Mouse (Mus musculus): ENCODE measurements around the gene Pih1d1. TPM values are rescaled to one million over a fixed set of nuclear protein-coding genes. Genes with fewer than 3 reads are reported as not detected.

Pih1d1 gene
- polyA plus RNA-seq, 1 experiment from 2014 or later, result 86.2 TPM

MicroRNA genes within 50 kb of the gene (microRNA counts, 519-probe panel; counts per million panel counts)
- 2,761 counts per million, percentile 12 among the panel's probes with 10 or more counts for microRNA mmu-miR-150

Small RNAs within 50 kb of the gene (microRNA-seq; reads per million reads assigned to microRNA genes)
- gene Mir150 (10.8 reads per million, percentile 25 among the genes with 10 or more reads in this experiment), gene Mir5121 (9.7 reads per million, percentile 23 among the genes with 10 or more reads in this experiment), gene Mir7055 (not detected)

Other genes starting within 250 kb of the Pih1d1 start
- 74.5 and 77.2 TPM in 2 replicates for gene Ap2a1, start 224.8 kb upstream of the Pih1d1 start, polyA plus RNA-seq (2016; fragmentation: Nextera tagmentation; extraction: Ambion mirVana)
- 0.19 TPM in 1 of 2 replicates, not detected in the other for gene Tsks, start 211.1 kb upstream of the Pih1d1 start, polyA plus RNA-seq (2016; fragmentation: Nextera tagmentation; extraction: Ambion mirVana)
- gene Cpt1c, start 179.5 kb upstream of the Pih1d1 start, polyA plus RNA-seq (2016; fragmentation: Nextera tagmentation; extraction: Ambion mirVana), result 10.7 and 11.5 TPM in 2 replicates
- gene Prmt1, start 167.7 kb upstream of the Pih1d1 start, polyA plus RNA-seq (2016; fragmentation: Nextera tagmentation; extraction: Ambion mirVana), result 377 and 394 TPM in 2 replicates
- gene Irf3, start 156.7 kb upstream of the Pih1d1 start, polyA plus RNA-seq (2016; fragmentation: Nextera tagmentation; extraction: Ambion mirVana), result 59.5 and 60.8 TPM in 2 replicates
- gene Bcl2l12, start 155.6 kb upstream of the Pih1d1 start, polyA plus RNA-seq (2016; fragmentation: Nextera tagmentation; extraction: Ambion mirVana), result 42.1 and 42.5 TPM in 2 replicates
- gene Scaf1, start 137.9 kb upstream of the Pih1d1 start, polyA plus RNA-seq (2016; fragmentation: Nextera tagmentation; extraction: Ambion mirVana), result 37.0 and 41.2 TPM in 2 replicates
- gene Rras, start 136.3 kb upstream of the Pih1d1 start, polyA plus RNA-seq (2016; fragmentation: Nextera tagmentation; extraction: Ambion mirVana), result 79.3 and 79.4 TPM in 2 replicates
- 7.1 and 7.2 TPM in 2 replicates for gene Prr12, start 101.4 kb upstream of the Pih1d1 start, polyA plus RNA-seq (2016; fragmentation: Nextera tagmentation; extraction: Ambion mirVana)
- 43.3 and 45.7 TPM in 2 replicates for gene Nosip, start 91.9 kb upstream of the Pih1d1 start, polyA plus RNA-seq (2016; fragmentation: Nextera tagmentation; extraction: Ambion mirVana)
- gene Prrg2, start 91.6 kb upstream of the Pih1d1 start, polyA plus RNA-seq (2016; fragmentation: Nextera tagmentation; extraction: Ambion mirVana), result 13.6 and 14.0 TPM in 2 replicates
- 290 and 291 TPM in 2 replicates for gene Rcn3, start 62.1 kb upstream of the Pih1d1 start, polyA plus RNA-seq (2016; fragmentation: Nextera tagmentation; extraction: Ambion mirVana)
- 28.1 and 28.3 TPM in 2 replicates for gene Fcgrt, start 50.5 kb upstream of the Pih1d1 start, polyA plus RNA-seq (2016; fragmentation: Nextera tagmentation; extraction: Ambion mirVana)
- gene Rps11, start 29.9 kb upstream of the Pih1d1 start, polyA plus RNA-seq (2016; fragmentation: Nextera tagmentation; extraction: Ambion mirVana), result 1,003 and 1,022 TPM in 2 replicates
- gene Rpl13a, start 25.5 kb upstream of the Pih1d1 start, polyA plus RNA-seq (2016; fragmentation: Nextera tagmentation; extraction: Ambion mirVana), result 868 and 880 TPM in 2 replicates
- 0.22 and 0.50 TPM in 2 replicates for gene Gm45713, start 18.1 kb upstream of the Pih1d1 start, polyA plus RNA-seq (2016; fragmentation: Nextera tagmentation; extraction: Ambion mirVana)
- gene Flt3l, start 17.9 kb upstream of the Pih1d1 start, polyA plus RNA-seq (2016; fragmentation: Nextera tagmentation; extraction: Ambion mirVana), result 1.1 and 1.2 TPM in 2 replicates
- 34.9 and 39.6 TPM in 2 replicates for gene Aldh16a1, start 281 bp downstream of the Pih1d1 start, polyA plus RNA-seq (2016; fragmentation: Nextera tagmentation; extraction: Ambion mirVana)
- 2.6 and 3.8 TPM in 2 replicates for gene Slc17a7, start 9.6 kb downstream of the Pih1d1 start, polyA plus RNA-seq (2016; fragmentation: Nextera tagmentation; extraction: Ambion mirVana)
- gene Gfy, start 25.3 kb downstream of the Pih1d1 start, polyA plus RNA-seq (2016; fragmentation: Nextera tagmentation; extraction: Ambion mirVana), result not detected in 2 replicates
- 0.40 TPM in 1 of 2 replicates, not detected in the other for gene Pth2, start 26.7 kb downstream of the Pih1d1 start, polyA plus RNA-seq (2016; fragmentation: Nextera tagmentation; extraction: Ambion mirVana)
- gene Ccdc155, start 50.6 kb downstream of the Pih1d1 start, polyA plus RNA-seq (2016; fragmentation: Nextera tagmentation; extraction: Ambion mirVana), result 0.62 and 0.70 TPM in 2 replicates
- gene Dkkl1, start 57.8 kb downstream of the Pih1d1 start, polyA plus RNA-seq (2016; fragmentation: Nextera tagmentation; extraction: Ambion mirVana), result 0.99 and 1.5 TPM in 2 replicates
- gene Tead2, start 61.5 kb downstream of the Pih1d1 start, polyA plus RNA-seq (2016; fragmentation: Nextera tagmentation; extraction: Ambion mirVana), result 131 and 138 TPM in 2 replicates
- 1.2 and 1.4 TPM in 2 replicates for gene Cd37, start 84.8 kb downstream of the Pih1d1 start, polyA plus RNA-seq (2016; fragmentation: Nextera tagmentation; extraction: Ambion mirVana)
- gene Slc6a16, start 86.8 kb downstream of the Pih1d1 start, polyA plus RNA-seq (2016; fragmentation: Nextera tagmentation; extraction: Ambion mirVana), result 0.37 TPM in 2 replicates
- gene Slc6a21, start 123.2 kb downstream of the Pih1d1 start, polyA plus RNA-seq (2016; fragmentation: Nextera tagmentation; extraction: Ambion mirVana), result not detected in 2 replicates
- 15.2 and 15.4 TPM in 2 replicates for gene Trpm4, start 179.5 kb downstream of the Pih1d1 start, polyA plus RNA-seq (2016; fragmentation: Nextera tagmentation; extraction: Ambion mirVana)
- gene Hrc, start 181.0 kb downstream of the Pih1d1 start, polyA plus RNA-seq (2016; fragmentation: Nextera tagmentation; extraction: Ambion mirVana), result 25.5 and 26.9 TPM in 2 replicates
- 2.6 and 3.3 TPM in 2 replicates for gene Ppfia3, start 212.7 kb downstream of the Pih1d1 start, polyA plus RNA-seq (2016; fragmentation: Nextera tagmentation; extraction: Ambion mirVana)
- 0.82 and 1.1 TPM in 2 replicates for gene Lin7b, start 216.3 kb downstream of the Pih1d1 start, polyA plus RNA-seq (2016; fragmentation: Nextera tagmentation; extraction: Ambion mirVana)
- 169 and 173 TPM in 2 replicates for gene Snrnp70, start 241.4 kb downstream of the Pih1d1 start, polyA plus RNA-seq (2016; fragmentation: Nextera tagmentation; extraction: Ambion mirVana)